ENCODE assay signal across 9 mouse cellular contexts in genomic region chr7:82121746-82122145, GRCm38 (mm10). TPM values are rescaled to one million over a fixed set of nuclear protein-coding genes. Genes with fewer than 3 reads are reported as not detected.
A peak's percentile ranks its signal among the peaks of the same experiment; 100 is the strongest.
DNase-seq lines count a peak whose midpoint lies in the region; ATAC-seq and TF ChIP-seq lines count a peak whose summit lies in the region.
"Had no signal": no experiment of that assay in that cellular context is flagged by ENCODE, and none has a peak within 500 bp of the region (broad histone marks: within the 10 kb centered on the region; RNA-seq: fewer than 3 reads in every experiment).

No protein-coding gene starts in this region.

- no peaks in the 10 kb centered on the region for H3K4me1 ChIP-seq in midbrain, embryonic 11.5 days (ENCODE audit: control insufficient read depth, insufficient read depth, low read length)
- H3K4me1 ChIP-seq in midbrain, embryonic 16.5 days (ENCODE audit: control insufficient read depth, insufficient read depth, low read length) = no peaks in the 10 kb centered on the region
- no peaks in the 10 kb centered on the region for H3K4me1 ChIP-seq in embryonic fibroblast, embryonic 13.5 days (ENCODE audit: control insufficient read depth, insufficient read depth, low read length)
- H3K4me1 ChIP-seq in limb, embryonic 10.5 days = no peaks in the 10 kb centered on the region
- H3K4me1 ChIP-seq: heart, embryonic 15.5 days had no signal

- no peak for TF ChIP-seq POLR2A in embryonic fibroblast, embryonic 13.5 days (IDR thresholded peaks at IDR 0.05; ENCODE audit: low read depth, low read length)

- H3K4me2 ChIP-seq in midbrain, embryonic 11.5 days = no peak overlapping the region
- no peak overlapping the region for H3K4me2 ChIP-seq in midbrain, embryonic 16.5 days (ENCODE audit: low read length)
- H3K4me2 ChIP-seq: heart, embryonic 15.5 days had no signal

- no peak overlapping the region for H3K9ac ChIP-seq in midbrain, embryonic 11.5 days (ENCODE audit: low read length)
- no peak overlapping the region for H3K9ac ChIP-seq in midbrain, embryonic 16.5 days (ENCODE audit: low read depth, low read length)
- H3K9ac ChIP-seq: heart, embryonic 15.5 days had no signal

- no peak overlapping the region for H3K27ac ChIP-seq in midbrain, embryonic 11.5 days (ENCODE audit: low read depth, low read length)
- no peak overlapping the region for H3K27ac ChIP-seq in midbrain, embryonic 16.5 days (ENCODE audit: low read length)
- H3K27ac ChIP-seq in embryonic fibroblast, embryonic 13.5 days (ENCODE audit: insufficient read depth, low read length) = no peak overlapping the region
- no peak overlapping the region for H3K27ac ChIP-seq in limb, embryonic 10.5 days
- H3K27ac ChIP-seq: heart, embryonic 15.5 days had no signal

- no peaks in the 10 kb centered on the region for H3K9me3 ChIP-seq in midbrain, embryonic 11.5 days (ENCODE audit: control insufficient read depth, low read length)
- 0 out of 2 replicates have a peak, but pooled peaks cover 1% of the 10 kb centered on the region for H3K9me3 ChIP-seq in midbrain, embryonic 16.5 days (replicated peaks; ENCODE audit: control insufficient read depth, low read length, poor library complexity, severe bottlenecking)
- H3K9me3 ChIP-seq in limb, embryonic 10.5 days (replicated peaks) = no peaks in the 10 kb centered on the region
- H3K9me3 ChIP-seq: heart, embryonic 15.5 days had no signal

- H3K4me3 ChIP-seq in midbrain, embryonic 11.5 days (ENCODE audit: low read depth, low read length) = no peak overlapping the region
- no peak overlapping the region for H3K4me3 ChIP-seq in midbrain, embryonic 16.5 days (ENCODE audit: low read depth, low read length)
- H3K4me3 ChIP-seq in embryonic fibroblast, embryonic 13.5 days (ENCODE audit: insufficient read depth, low read length) = no peak overlapping the region
- no peak overlapping the region for H3K4me3 ChIP-seq in limb, embryonic 10.5 days
- H3K4me3 ChIP-seq: heart, embryonic 15.5 days had no signal

- no peak for ATAC-seq in midbrain, embryonic 11.5 days (ENCODE audit: low FRiP score)
- ATAC-seq in midbrain, embryonic 16.5 days = no peak

- DNase-seq in midbrain, embryonic 11.5 days (ENCODE audit: low spot score, missing footprints) = peak; percentile 94
- DNase-seq in adrenal gland, postnatal 4 days (ENCODE audit: low spot score in 2 of 2) = peak; percentile 10 to 21
- DNase-seq in hindlimb bud, embryonic 11.5 days (ENCODE audit: extremely low spot score, low read depth, low spot score) = peak; percentile 61
- peak; percentile 83 for DNase-seq in limb, embryonic 10.5 days (ENCODE audit: low spot score)
- peak; percentile 53 for DNase-seq in ovary, postnatal 14 days (ENCODE audit: low spot score)
- DNase-seq in thymus, postnatal 36 days = peak; percentile 64

- 6% methylated on average over 1 of the region's 1 CpGs for WGBS in midbrain, embryonic 11.5 days
- 3% methylated on average over 1 of the region's 1 CpGs for WGBS in midbrain, embryonic 16.5 days
- WGBS in limb, embryonic 10.5 days = 5% methylated on average over 1 of the region's 1 CpGs

- no peaks in the 10 kb centered on the region for H3K36me3 ChIP-seq in midbrain, embryonic 11.5 days (ENCODE audit: control insufficient read depth, insufficient read depth, low read length)
- no peaks in the 10 kb centered on the region for H3K36me3 ChIP-seq in midbrain, embryonic 16.5 days (ENCODE audit: control insufficient read depth, insufficient read depth, low read length)
- no peaks in the 10 kb centered on the region for H3K36me3 ChIP-seq in limb, embryonic 10.5 days
- H3K36me3 ChIP-seq: heart, embryonic 15.5 days had no signal

- no peaks in the 10 kb centered on the region for H3K27me3 ChIP-seq in midbrain, embryonic 11.5 days (ENCODE audit: control insufficient read depth, insufficient read depth, low read length)
- H3K27me3 ChIP-seq in midbrain, embryonic 16.5 days (ENCODE audit: control insufficient read depth, insufficient read depth, low read depth, low read length) = no peaks in the 10 kb centered on the region
- 0 out of 2 replicates have a peak, but pooled peaks cover 3% of the 10 kb centered on the region for H3K27me3 ChIP-seq in limb, embryonic 10.5 days (ENCODE audit: low read depth, poor library complexity, severe bottlenecking)

- peak; percentile 87; the same call in 1 of the 2 replicates for TF ChIP-seq CTCF in embryonic fibroblast, embryonic 13.5 days (IDR thresholded peaks at IDR 0.05; ENCODE audit: borderline replicate concordance, insufficient read depth, low read length)

RNA-seq across cellular contexts. Expression of gene Sh3gl3, which starts 51.9 kb away (rescaled TPM):
- polyA plus RNA-seq in midbrain, embryonic 11.5 days (2014; fragmentation: Nextera tagmentation; extraction: Ambion mirVana) = 15.8 and 16.4 TPM in 2 replicates
- polyA plus RNA-seq in midbrain, embryonic 16.5 days (2015; fragmentation: Nextera tagmentation; extraction: Ambion mirVana) = 85.0 and 91.4 TPM in 2 replicates
- 10 to 100 TPM; 17.6 to 19.9 TPM for total RNA-seq in adrenal gland, postnatal 4 days (2021)
- polyA plus RNA-seq in embryonic fibroblast, embryonic 13.5 days (2011; ENCODE audit: insufficient read length, low read depth, missing spikeins) = 1.7 and 1.9 TPM in 2 replicates
- 11.1 and 15.6 TPM in 2 replicates for polyA plus RNA-seq in limb, embryonic 10.5 days (2016; fragmentation: Nextera tagmentation; extraction: Ambion mirVana)

Comparison
In these comparisons a context has a peak if more than half of its experiments do, and no peak if none do; other contexts are left out.
1. DNase-seq: peak in every context shown above with its lines; median percentile 94 in midbrain, embryonic 11.5 days; 83 in limb, embryonic 10.5 days; 64 in thymus, postnatal 36 days; 61 in hindlimb bud, embryonic 11.5 days; 53 in ovary, postnatal 14 days; 16 in adrenal gland, postnatal 4 days.